Mouse (Mus musculus): Measurements from ENCODE around the gene Pigo.

Pigo gene

DNA sequence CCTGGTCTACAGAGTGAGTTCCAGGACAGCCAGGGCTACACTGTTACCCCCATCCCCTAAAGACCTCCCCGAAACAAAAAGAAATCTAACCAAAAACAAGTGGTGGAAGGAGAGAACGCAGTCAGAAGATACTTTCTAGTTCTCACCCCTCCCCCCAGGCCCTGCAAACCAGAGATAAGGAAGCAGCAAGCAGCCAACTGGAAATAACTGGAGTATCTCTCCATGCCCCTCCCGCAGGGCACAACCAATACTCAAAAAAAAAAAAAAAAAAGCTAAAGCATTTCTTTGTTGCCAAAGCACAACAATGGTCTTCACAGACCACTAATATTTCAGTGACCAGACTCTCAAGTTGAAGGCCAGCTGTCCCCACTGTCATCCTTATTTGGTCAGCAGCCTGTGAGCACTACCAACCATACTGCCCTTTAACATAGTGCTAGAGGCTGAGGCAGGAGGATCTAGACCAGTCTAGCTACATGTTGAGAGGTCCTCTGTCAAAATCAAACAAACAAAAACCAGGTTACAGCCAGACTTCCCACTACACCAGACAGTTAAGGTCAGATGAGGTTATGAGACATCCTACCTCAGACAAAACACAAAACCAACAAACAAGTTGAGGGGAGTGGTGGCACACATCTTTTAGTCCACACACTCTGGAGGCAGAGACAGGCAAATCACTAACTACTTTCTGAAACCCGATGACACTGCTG, 12.4 kb upstream of the Pigo start:
- DNase-seq (ENCODE audit: low spot score in 2 of 2), result no peak

- DNase-seq (ENCODE audit: low spot score in 2 of 2), result no peak
Measured at GRCm38 (mm10) chr4:43036356-43036755, 10.7 kb upstream of the Pigo start.

GRCm38 (mm10) chr4:43035851-43036250, 10.2 kb upstream of the Pigo start:
- no peak for DNase-seq (ENCODE audit: low spot score in 2 of 2)

DNA sequence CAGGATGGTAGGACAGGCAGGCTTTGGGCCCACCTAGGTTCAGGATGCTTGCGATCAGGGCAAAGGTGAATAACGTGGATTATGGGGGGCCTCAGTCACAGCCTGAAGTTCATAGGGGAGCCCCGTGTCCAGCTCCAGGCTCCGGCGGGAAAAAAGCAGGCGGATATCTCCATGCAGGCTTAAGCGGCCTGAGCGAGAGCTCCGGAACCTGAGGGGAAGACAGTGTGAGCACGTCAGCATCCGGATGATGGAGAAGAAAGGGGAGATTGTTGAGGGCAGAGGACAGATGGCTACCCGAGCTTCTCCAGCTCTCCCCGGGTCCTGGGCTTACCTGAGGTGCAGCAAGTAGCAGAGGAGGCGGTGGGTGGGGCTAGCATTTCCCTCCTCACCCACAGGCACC, 7.9 kb upstream of the Pigo start:
- no peak for DNase-seq (ENCODE audit: low spot score in 2 of 2)

DNA sequence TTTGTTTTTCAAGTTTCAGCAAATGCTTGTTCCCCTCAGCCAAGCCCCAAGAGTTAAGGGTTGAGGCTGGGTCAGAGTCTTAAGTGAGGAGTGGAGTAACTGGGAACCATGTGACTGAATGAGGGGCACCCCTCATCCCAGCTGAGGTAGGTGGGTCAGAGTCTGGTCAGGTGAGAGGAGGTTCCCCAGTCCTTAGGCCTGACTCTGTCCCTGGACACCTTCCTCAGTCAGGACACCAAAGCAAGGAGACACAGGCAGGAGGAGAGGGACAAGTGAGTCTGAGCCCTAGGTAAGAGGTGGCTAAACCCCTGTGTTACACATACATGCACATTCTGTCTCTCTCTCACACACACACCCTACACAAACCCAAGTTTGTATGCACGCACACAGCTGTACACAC, 6.9 kb upstream of the Pigo start:
- DNase-seq (ENCODE audit: low spot score in 2 of 2), result no peak

GRCm38 (mm10) chr4:43031237-43031995, 5.8 kb upstream of the Pigo start, which contains the start of gene Stoml2:
Gene Stoml2, minus strand, starts transcription at chr4:43031710.
- DNase-seq (ENCODE audit: low spot score in 2 of 2), result peak; percentile 93 to 94

GRCm38 (mm10) chr4:43030780-43031230, 5.2 kb upstream of the Pigo start:
- DNase-seq (ENCODE audit: low spot score in 2 of 2), result peak in 1 of 2 experiments; percentile 38

GRCm38 (mm10) chr4:43030352-43030751, 4.7 kb upstream of the Pigo start:
- no peak for DNase-seq (ENCODE audit: low spot score in 2 of 2)

- no peak for DNase-seq (ENCODE audit: low spot score in 2 of 2)
Measured at GRCm38 (mm10) chr4:43029749-43030148, 4.1 kb upstream of the Pigo start.

DNA sequence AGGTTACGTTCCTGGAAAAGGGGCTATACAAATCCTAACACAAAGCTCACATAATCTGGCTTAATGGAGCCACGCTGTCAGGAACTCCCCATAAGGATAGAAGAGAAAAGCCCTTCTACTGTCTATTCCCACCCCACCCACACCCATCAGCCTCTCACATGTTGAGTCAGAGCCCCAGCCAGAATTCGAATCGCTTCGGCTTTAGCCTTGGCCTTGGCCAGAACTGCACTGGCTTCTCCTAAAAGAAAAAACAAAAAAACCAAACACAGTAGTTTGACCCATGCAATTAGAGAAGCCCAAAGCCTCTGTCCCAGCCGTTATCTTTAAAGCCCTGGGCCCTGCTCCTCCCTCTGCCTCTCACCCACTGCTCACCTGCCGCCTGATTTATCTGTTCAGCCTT, 3.5 kb upstream of the Pigo start:
- DNase-seq (ENCODE audit: low spot score in 2 of 2), result no peak

DNA sequence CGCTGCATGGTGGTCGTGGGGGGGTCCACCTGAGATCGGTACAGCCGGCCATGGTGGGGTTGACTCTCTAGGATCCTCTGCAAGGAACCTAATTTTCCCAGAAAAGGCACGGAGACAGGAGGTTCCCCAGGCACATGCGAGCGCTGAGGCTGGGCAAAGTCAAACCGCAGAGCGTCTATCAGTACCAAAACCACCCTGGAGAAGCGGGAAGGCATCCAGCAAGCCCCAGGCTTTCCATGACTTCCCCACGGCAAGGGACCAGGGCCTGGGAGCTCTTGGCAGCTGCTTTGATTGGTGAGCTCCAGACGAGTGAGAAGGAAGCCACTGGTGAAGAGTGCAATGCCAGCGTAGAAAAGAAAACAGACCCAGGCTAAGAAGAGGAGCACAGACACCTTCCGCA, 946 bp downstream of the Pigo start:
- no peak for DNase-seq (ENCODE audit: low spot score in 2 of 2)

- no peak for DNase-seq (ENCODE audit: low spot score in 2 of 2)
Measured at GRCm38 (mm10) chr4:43021341-43021740, 4.3 kb downstream of the Pigo start.

GRCm38 (mm10) chr4:43020876-43021275, 4.7 kb downstream of the Pigo start:
- no peak for DNase-seq (ENCODE audit: low spot score in 2 of 2)

DNA sequence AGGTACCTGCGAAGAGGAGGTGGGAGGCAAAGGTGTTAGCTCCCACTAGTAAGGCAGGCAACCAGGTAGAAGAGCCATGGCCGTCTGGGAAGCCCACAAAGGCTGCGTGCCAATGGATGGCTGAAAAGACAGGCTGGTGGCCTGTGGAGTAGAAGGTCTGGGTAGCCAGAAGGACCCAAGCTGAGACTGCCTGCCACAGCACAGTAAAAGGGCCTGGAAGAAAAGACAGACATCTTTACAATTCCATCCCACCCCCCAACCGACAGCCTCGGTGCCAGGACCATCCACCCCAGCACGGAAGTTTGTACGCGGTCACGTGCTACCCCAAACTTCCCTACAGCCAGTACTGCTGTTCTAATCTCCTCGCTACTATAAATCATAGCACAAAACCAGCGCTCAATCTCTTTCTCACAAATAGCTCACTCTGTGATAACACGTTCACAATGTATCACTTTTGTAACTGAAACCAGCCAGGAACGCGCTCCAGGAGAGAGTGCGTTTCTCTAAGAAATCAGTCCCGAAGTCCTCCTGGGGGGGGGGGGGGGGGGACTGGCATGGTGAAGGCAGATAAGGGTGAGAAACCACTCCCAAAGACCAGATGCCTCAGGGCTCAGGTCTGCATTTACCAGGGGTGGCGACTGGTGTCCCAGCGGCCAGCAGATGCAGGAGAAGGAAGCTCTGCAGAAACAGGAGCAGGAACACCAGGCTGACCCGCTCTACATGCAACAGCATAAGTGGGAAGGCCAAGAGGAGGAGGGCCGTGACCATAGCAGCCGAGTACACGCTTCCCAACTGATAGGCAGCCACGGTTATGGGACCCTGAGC, 5.8 kb downstream of the Pigo start:
- no peak for DNase-seq (ENCODE audit: low spot score in 2 of 2)

DNA sequence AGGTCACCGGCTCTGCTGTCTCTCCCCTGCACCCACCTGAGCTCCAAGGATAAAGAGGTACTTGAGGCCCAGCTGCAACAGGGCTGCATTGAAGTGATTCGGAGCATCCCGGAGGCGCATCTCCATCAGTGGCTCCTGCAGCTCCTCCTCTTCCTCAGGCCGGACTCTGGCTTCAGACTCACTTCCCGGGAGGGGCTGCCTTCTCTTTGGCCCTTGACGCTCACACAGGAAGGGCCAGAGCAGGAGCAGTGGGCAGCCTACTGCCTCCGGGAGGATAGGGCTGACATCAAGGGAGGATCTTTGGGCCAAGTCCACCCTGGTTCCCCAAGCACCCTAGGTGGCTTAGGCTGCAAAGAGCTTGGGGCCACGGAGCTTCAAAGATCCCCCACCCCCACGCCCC, 6.4 kb downstream of the Pigo start:
- DNase-seq (ENCODE audit: low spot score in 2 of 2), result no peak

DNA sequence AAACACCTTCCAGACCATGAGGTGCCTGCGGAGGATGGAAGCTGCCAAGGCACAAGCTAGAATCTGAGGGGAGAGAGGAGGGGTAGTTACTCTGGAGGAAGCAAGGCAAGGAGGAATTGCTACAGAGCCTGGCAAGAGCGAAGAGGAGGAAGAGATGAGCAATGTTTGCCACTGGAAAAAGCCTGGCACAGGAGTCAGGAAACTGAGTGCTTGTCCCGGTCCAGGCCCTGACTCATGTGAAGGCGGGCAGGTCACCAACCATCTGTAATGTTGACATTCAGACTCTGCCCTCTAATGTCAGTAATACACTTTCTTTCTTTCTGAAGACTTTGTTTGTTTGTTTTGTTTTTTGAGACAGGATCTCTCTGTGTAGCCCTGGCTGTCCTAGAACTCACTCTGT, 7.5 kb downstream of the Pigo start:
- DNase-seq (ENCODE audit: low spot score in 2 of 2), result no peak

DNA sequence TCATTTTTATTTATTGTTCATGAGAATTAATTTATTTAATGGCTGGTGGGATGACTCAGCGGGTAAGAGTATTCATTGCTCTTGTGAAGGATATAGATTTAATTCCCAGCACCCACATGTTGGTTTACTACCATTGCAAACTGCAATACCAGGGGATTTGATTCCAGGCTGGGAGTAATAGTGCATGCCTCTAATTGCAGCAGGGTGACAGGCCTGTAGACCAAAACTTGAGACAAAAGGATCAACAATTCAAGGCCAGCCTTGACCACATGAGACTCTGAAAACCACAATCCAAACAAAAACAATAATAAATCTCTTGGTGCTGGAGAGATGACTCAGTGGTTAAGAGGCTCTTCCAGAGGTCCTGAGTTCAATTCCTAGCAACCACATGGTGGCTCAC, 13.5 kb downstream of the Pigo start:
- DNase-seq (ENCODE audit: low spot score in 2 of 2), result no peak

GRCm38 (mm10) chr4:43010161-43011038, 15.2 kb downstream of the Pigo start, which contains the start of gene Fancg:
Gene Fancg, minus strand, starts transcription at chr4:43010506.
- DNase-seq (ENCODE audit: low spot score in 2 of 2), result peak; percentile 84 to 89

GRCm38 (mm10) chr4:43005765-43006164, 19.9 kb downstream of the Pigo start:
- no peak for DNase-seq (ENCODE audit: low spot score in 2 of 2)

DNA sequence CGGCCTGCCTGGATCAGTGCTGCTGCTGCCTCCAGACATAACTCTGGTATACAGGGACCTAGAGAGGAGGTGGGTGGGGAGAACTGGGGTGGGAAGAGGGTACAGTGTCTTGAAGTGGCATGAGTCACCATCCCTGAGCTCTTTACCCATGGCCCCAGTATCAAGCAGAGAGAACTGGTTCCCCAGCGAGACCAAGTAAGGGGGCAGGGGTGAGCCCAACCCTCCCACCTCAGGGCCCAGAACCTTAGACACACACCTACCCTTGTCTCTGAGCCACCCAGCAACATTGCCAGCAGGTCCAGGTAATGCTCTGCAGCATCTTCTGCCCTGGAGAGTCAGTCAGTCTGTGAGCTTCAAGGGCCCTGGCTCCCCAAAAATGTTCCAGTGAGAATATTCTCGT, 20.7 kb downstream of the Pigo start:
- no peak for DNase-seq (ENCODE audit: low spot score in 2 of 2)

GRCm38 (mm10) chr4:43002756-43003439, 22.7 kb downstream of the Pigo start:
- DNase-seq (ENCODE audit: low spot score in 2 of 2), result no peak
